Mouse (Mus musculus): Measurements from ENCODE around the gene Ogdh. TPM values are rescaled to one million over a fixed set of nuclear protein-coding genes. Genes with fewer than 3 reads are reported as not detected.

Ogdh gene
- polyA plus RNA-seq, 1 experiment from 2014 or later = 112 TPM

- WGBS = 72% methylated on average over 9 of the region's 9 CpGs
- no peak for DNase-seq (ENCODE audit: low spot score)
- peaks cover 60% of the 10 kb centered on the region for H3K36me3 ChIP-seq (ENCODE audit: control insufficient read depth, insufficient read depth, low read length)
These were observed 24.8 kb upstream of the Ogdh start for GRCm38 (mm10) chr11:6266621-6267020.

GRCm38 (mm10) chr11:6267320-6268254, 23.8 kb upstream of the Ogdh start, which contains the start of gene Ddx56:
Gene Ddx56, minus strand, starts transcription at chr11:6267772.
- Histone ChIP-seq H3K27me3 (replicated peaks; ENCODE audit: control insufficient read depth, insufficient read depth, low read length) (no peaks in the 10 kb centered on the region), H3K27ac (ENCODE audit: low read depth) (peak within 1 kb of the TSS; percentile 89), H3K4me1 (replicated peaks; ENCODE audit: control insufficient read depth, insufficient read depth, low read length) (peaks cover 7% of the 10 kb centered on the region), H3K36me3 (ENCODE audit: control insufficient read depth, insufficient read depth, low read length) (peaks cover 58% of the 10 kb centered on the region), H3K4me2 (ENCODE audit: low read length) (peak within 1 kb of the TSS; percentile 97), H3K4me3 (ENCODE audit: low read depth, low read length) (peak within 1 kb of the TSS; percentile 77), H3K9ac (ENCODE audit: low read length) (peak within 1 kb of the TSS; percentile 68), H3K9me3 (ENCODE audit: control insufficient read depth, low read length) (no peaks in the 10 kb centered on the region)
- 2% methylated on average over 50 of the region's 50 CpGs for WGBS
- DNase-seq (ENCODE audit: low spot score) = peak; percentile 91
- ATAC-seq (replicated peaks; ENCODE audit: low FRiP score, low TSS enrichment, low read depth) = peak; percentile 96

More at GRCm38 (mm10) chr11:6266621-6267020, 24.8 kb upstream of the Ogdh start:
- Histone ChIP-seq H3K4me3 (ENCODE audit: low read depth, low read length) (peak overlapping the region; percentile 77), H3K27me3 (replicated peaks; ENCODE audit: control insufficient read depth, insufficient read depth, low read length) (no peaks in the 10 kb centered on the region), H3K27ac (ENCODE audit: low read depth) (no peak overlapping the region), H3K9me3 (ENCODE audit: control insufficient read depth, low read length) (no peaks in the 10 kb centered on the region), H3K4me2 (ENCODE audit: low read length) (peak overlapping the region; percentile 97), H3K9ac (ENCODE audit: low read length) (peak overlapping the region; percentile 68), H3K4me1 (replicated peaks; ENCODE audit: control insufficient read depth, insufficient read depth, low read length) (peaks cover 7% of the 10 kb centered on the region)
- no peak for ATAC-seq (replicated peaks; ENCODE audit: low FRiP score, low TSS enrichment, low read depth)

GRCm38 (mm10) chr11:6273607-6274006, 17.8 kb upstream of the Ogdh start:
- peak overlapping the region; percentile 86 for H3K4me3 ChIP-seq (ENCODE audit: low read depth, low read length)
- H3K36me3 ChIP-seq (ENCODE audit: control insufficient read depth, insufficient read depth, low read length) = peaks cover 22% of the 10 kb centered on the region
- no peaks in the 10 kb centered on the region for H3K9me3 ChIP-seq (ENCODE audit: control insufficient read depth, low read length)
- peak overlapping the region; percentile 73 for H3K9ac ChIP-seq (ENCODE audit: low read length)
- DNase-seq (ENCODE audit: low spot score) (no peak), ATAC-seq (replicated peaks; ENCODE audit: low FRiP score, low TSS enrichment, low read depth) (no peak)
- peaks cover 10% of the 10 kb centered on the region for H3K4me1 ChIP-seq (replicated peaks; ENCODE audit: control insufficient read depth, insufficient read depth, low read length)
- WGBS = 61% methylated on average over 11 of the region's 11 CpGs
- peak overlapping the region; percentile 71 for H3K4me2 ChIP-seq (ENCODE audit: low read length)
- no peak overlapping the region for H3K27ac ChIP-seq (ENCODE audit: low read depth)
- H3K27me3 ChIP-seq (replicated peaks; ENCODE audit: control insufficient read depth, insufficient read depth, low read length) = no peaks in the 10 kb centered on the region

- Histone ChIP-seq H3K27ac (ENCODE audit: low read depth) (peak within 1 kb of the TSS; percentile 62; the same call in 1 of the 2 replicates), H3K4me2 (ENCODE audit: low read length) (peak within 1 kb of the TSS; percentile 71)
- under 1% methylated on average over 39 of the region's 39 CpGs for WGBS
These were observed 16.9 kb upstream of the Ogdh start, which contains the start of gene Tmed4 for GRCm38 (mm10) chr11:6274387-6275093. Gene Tmed4, minus strand, starts transcription at chr11:6274870.

GRCm38 (mm10) chr11:6275094-6275484, 16.3 kb upstream of the Ogdh start:
- 30% methylated on average over 7 of the region's 7 CpGs for WGBS
- Histone ChIP-seq H3K9ac (ENCODE audit: low read length) (peak overlapping the region; percentile 43; the same call in 1 of the 2 replicates), H3K4me3 (ENCODE audit: low read depth, low read length) (peak overlapping the region; percentile 86), H3K9me3 (ENCODE audit: control insufficient read depth, low read length) (no peaks in the 10 kb centered on the region), H3K27me3 (replicated peaks; ENCODE audit: control insufficient read depth, insufficient read depth, low read length) (no peaks in the 10 kb centered on the region), H3K36me3 (ENCODE audit: control insufficient read depth, insufficient read depth, low read length) (peaks cover 22% of the 10 kb centered on the region), H3K4me1 (replicated peaks; ENCODE audit: control insufficient read depth, insufficient read depth, low read length) (peaks cover 10% of the 10 kb centered on the region), H3K27ac (ENCODE audit: low read depth) (peak overlapping the region; percentile 62; the same call in 1 of the 2 replicates), H3K4me2 (ENCODE audit: low read length) (peak overlapping the region; percentile 71)
- DNase-seq (ENCODE audit: low spot score) (no peak), ATAC-seq (replicated peaks; ENCODE audit: low FRiP score, low TSS enrichment, low read depth) (no peak; the same call in 1 of the 2 replicates)

More at GRCm38 (mm10) chr11:6274387-6275093, 16.9 kb upstream of the Ogdh start, which contains the start of gene Tmed4:
- H3K4me1 ChIP-seq (replicated peaks; ENCODE audit: control insufficient read depth, insufficient read depth, low read length) = peaks cover 10% of the 10 kb centered on the region
- H3K9ac ChIP-seq (ENCODE audit: low read length) = peak within 1 kb of the TSS; percentile 73
- peak within 1 kb of the TSS; percentile 86 for H3K4me3 ChIP-seq (ENCODE audit: low read depth, low read length)
- peak; percentile 93 for DNase-seq (ENCODE audit: low spot score)
- H3K9me3 ChIP-seq (ENCODE audit: control insufficient read depth, low read length) = no peaks in the 10 kb centered on the region
- no peaks in the 10 kb centered on the region for H3K27me3 ChIP-seq (replicated peaks; ENCODE audit: control insufficient read depth, insufficient read depth, low read length)
- peaks cover 22% of the 10 kb centered on the region for H3K36me3 ChIP-seq (ENCODE audit: control insufficient read depth, insufficient read depth, low read length)
- peak; percentile 95 for ATAC-seq (replicated peaks; ENCODE audit: low FRiP score, low TSS enrichment, low read depth)

GRCm38 (mm10) chr11:6276466-6276865, 15.0 kb upstream of the Ogdh start:
- H3K9ac ChIP-seq (ENCODE audit: low read length) = no peak overlapping the region
- no peaks in the 10 kb centered on the region for H3K9me3 ChIP-seq (ENCODE audit: control insufficient read depth, low read length)
- H3K4me2 ChIP-seq (ENCODE audit: low read length) = no peak overlapping the region
- 76% methylated on average over 3 of the region's 3 CpGs for WGBS
- H3K27ac ChIP-seq (ENCODE audit: low read depth) = no peak overlapping the region
- H3K36me3 ChIP-seq (ENCODE audit: control insufficient read depth, insufficient read depth, low read length) = peaks cover 10% of the 10 kb centered on the region
- no peak for ATAC-seq (replicated peaks; ENCODE audit: low FRiP score, low TSS enrichment, low read depth)
- no peak for DNase-seq (ENCODE audit: low spot score)
- H3K27me3 ChIP-seq (replicated peaks; ENCODE audit: control insufficient read depth, insufficient read depth, low read length) = no peaks in the 10 kb centered on the region
- no peak overlapping the region for H3K4me3 ChIP-seq (ENCODE audit: low read depth, low read length)
- peaks cover 10% of the 10 kb centered on the region for H3K4me1 ChIP-seq (replicated peaks; ENCODE audit: control insufficient read depth, insufficient read depth, low read length)

- H3K9ac ChIP-seq (ENCODE audit: low read length) = no peak overlapping the region
- H3K27me3 ChIP-seq (replicated peaks; ENCODE audit: control insufficient read depth, insufficient read depth, low read length) = no peaks in the 10 kb centered on the region
- no peak overlapping the region for H3K27ac ChIP-seq (ENCODE audit: low read depth)
- no peak for DNase-seq (ENCODE audit: low spot score)
- no peaks in the 10 kb centered on the region for H3K9me3 ChIP-seq (ENCODE audit: control insufficient read depth, low read length)
- WGBS = 75% methylated on average over 3 of the region's 3 CpGs
- no peak for ATAC-seq (replicated peaks; ENCODE audit: low FRiP score, low TSS enrichment, low read depth)
- no peaks in the 10 kb centered on the region for H3K36me3 ChIP-seq (ENCODE audit: control insufficient read depth, insufficient read depth, low read length)
- no peaks in the 10 kb centered on the region for H3K4me1 ChIP-seq (replicated peaks; ENCODE audit: control insufficient read depth, insufficient read depth, low read length)
- H3K4me3 ChIP-seq (ENCODE audit: low read depth, low read length) = no peak overlapping the region
- H3K4me2 ChIP-seq (ENCODE audit: low read length) = no peak overlapping the region
These were observed 8.5 kb upstream of the Ogdh start for GRCm38 (mm10) chr11:6282940-6283339.

GRCm38 (mm10) chr11:6290138-6290537, 1.3 kb upstream of the Ogdh start:
- no peaks in the 10 kb centered on the region for H3K27me3 ChIP-seq (replicated peaks; ENCODE audit: control insufficient read depth, insufficient read depth, low read length)
- peaks cover 6% of the 10 kb centered on the region; the same call in 1 of the 2 replicates for H3K4me1 ChIP-seq (replicated peaks; ENCODE audit: control insufficient read depth, insufficient read depth, low read length)
- no peaks in the 10 kb centered on the region for H3K9me3 ChIP-seq (ENCODE audit: control insufficient read depth, low read length)
- no peak overlapping the region for H3K4me3 ChIP-seq (ENCODE audit: low read depth, low read length)
- ATAC-seq (replicated peaks; ENCODE audit: low FRiP score, low TSS enrichment, low read depth) (no peak), DNase-seq (ENCODE audit: low spot score) (no peak)
- H3K36me3 ChIP-seq (ENCODE audit: control insufficient read depth, insufficient read depth, low read length) = no peaks in the 10 kb centered on the region
- no peak overlapping the region for H3K27ac ChIP-seq (ENCODE audit: low read depth)
- no peak overlapping the region for H3K4me2 ChIP-seq (ENCODE audit: low read length)
- 96% methylated on average over 3 of the region's 3 CpGs for WGBS
- H3K9ac ChIP-seq (ENCODE audit: low read length) = no peak overlapping the region

Measured in intestine, embryonic 14.5 days (tissue).